Mouse (Mus musculus) neutrophil, adult 5-6 weeks (primary cell): ENCODE measurements at regions not wholly inside any gene's neighbourhood (a gene's known extent, or its start where the extent isn't known, plus 50 kb on each side); places are given as distances from the start of the nearest gene placed in this dataset.

ENCODE experiments used
- ATAC-seq: fragments of 151-379, 151-347 bp; 2 replicates; pipeline ENCODE4 v1.8.0; 2017; ENCODE audit warnings: mild to moderate bottlenecking, moderate TSS enrichment; ENCODE audit not compliant: insufficient number of reproducible peaks, poor library complexity, low FRiP score, severe bottlenecking; ENCODE audit errors: extremely low read depth

GRCm38 (mm10) chrX:106985684-106986083 is 65.3 kb downstream of the Lpar4 start:
- ATAC-seq = no peak

- ATAC-seq = no peak
Observed at GRCm38 (mm10) chrX:106986794-106987193, 66.4 kb downstream of the Lpar4 start.

- ATAC-seq = no peak
Observed at GRCm38 (mm10) chrX:106987779-106988178, 67.4 kb downstream of the Lpar4 start.

GRCm38 (mm10) chrX:107004496-107004895 is 83.8 kb upstream of the P2ry10 start:
- no peak for ATAC-seq

- no peak for ATAC-seq
Observed at GRCm38 (mm10) chrX:107008968-107009367, 79.3 kb upstream of the P2ry10 start.

GRCm38 (mm10) chrX:107012615-107013014 is 75.7 kb upstream of the P2ry10 start:
- peak; percentile 87; the same call in 1 of the 2 replicates for ATAC-seq

- peak; percentile 53; the same call in 1 of the 2 replicates for ATAC-seq
Observed at GRCm38 (mm10) chrX:107015335-107015734, 73.0 kb upstream of the P2ry10 start.

GRCm38 (mm10) chrX:107031726-107032125 is 56.6 kb upstream of the P2ry10 start:
- no peak for ATAC-seq

GRCm38 (mm10) chrX:107038041-107038440 is 50.3 kb upstream of the P2ry10 start:
- no peak for ATAC-seq
